Mouse (Mus musculus): ENCODE results near the gene Lrpprc. TPM values are rescaled to one million over a fixed set of nuclear protein-coding genes. Genes with fewer than 3 reads are reported as not detected.

Gene Lrpprc
- polyA plus RNA-seq, 1 experiment: 19.3 TPM

DNA sequence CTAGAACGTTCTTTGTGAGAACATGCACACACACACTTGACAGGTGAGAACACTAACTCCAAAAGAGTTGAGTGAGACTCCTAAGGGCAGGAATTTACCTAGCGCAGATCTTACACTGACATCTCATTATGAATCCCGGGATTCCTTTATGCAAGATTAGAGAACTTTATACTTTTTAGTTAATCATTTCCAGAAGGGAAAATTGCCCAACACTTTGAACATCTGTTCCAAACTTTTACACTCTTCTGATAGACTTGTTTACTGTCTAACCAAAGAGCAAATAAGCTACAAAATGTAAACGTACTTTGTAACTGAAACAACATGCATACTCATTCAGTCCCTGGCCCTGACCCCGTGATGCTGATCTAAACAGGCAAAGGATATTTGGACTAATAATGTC is 101.3 kb downstream of the Lrpprc start:
- Histone ChIP-seq H3ac (ENCODE audit: control insufficient read depth, insufficient read length, low read depth) (no peak overlapping the region), H3K79me3 (ENCODE audit: low read depth) (no peaks in the 10 kb centered on the region), H3K27me3 (ENCODE audit: control insufficient read depth, insufficient read depth, insufficient read length) (no peaks in the 10 kb centered on the region), H3K79me2 (ENCODE audit: control insufficient read depth, insufficient read depth) (no peaks in the 10 kb centered on the region), H3K4me3 (ENCODE audit: insufficient read depth, poor library complexity, severe bottlenecking) (no peak overlapping the region), H3K36me3 (ENCODE audit: control insufficient read depth, insufficient read depth) (no peaks in the 10 kb centered on the region)
- TF ChIP-seq MAX (IDR thresholded peaks at IDR 0.05): no peak

DNA sequence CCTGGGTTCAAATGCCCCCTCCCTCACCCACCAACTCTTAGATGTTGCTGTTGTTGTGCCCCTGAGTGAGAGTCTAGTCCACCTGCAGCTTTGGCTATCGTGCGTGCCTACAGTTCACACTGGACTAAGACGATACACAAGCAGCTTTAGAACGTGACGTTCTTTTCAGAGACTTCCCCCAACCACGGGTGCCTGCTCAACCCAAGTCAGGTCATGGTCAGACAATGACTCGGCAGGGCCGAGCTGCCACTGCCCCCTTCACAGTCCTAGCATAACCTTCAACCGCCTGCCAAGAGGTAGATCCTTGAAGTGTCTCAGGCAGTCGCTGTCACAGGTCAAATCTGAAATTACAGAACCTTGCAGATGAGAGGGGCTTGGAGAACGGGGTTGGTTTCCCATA is 101.8 kb downstream of the Lrpprc start:
- H3K27me3 ChIP-seq (ENCODE audit: control insufficient read depth, insufficient read depth, insufficient read length): no peaks in the 10 kb centered on the region
- H3K79me3 ChIP-seq (ENCODE audit: low read depth): no peaks in the 10 kb centered on the region
- H3K79me2 ChIP-seq (ENCODE audit: control insufficient read depth, insufficient read depth): no peaks in the 10 kb centered on the region
- no peak overlapping the region for H3ac ChIP-seq (ENCODE audit: control insufficient read depth, insufficient read length, low read depth)
- H3K4me3 ChIP-seq (ENCODE audit: insufficient read depth, poor library complexity, severe bottlenecking): no peak overlapping the region
- no peaks in the 10 kb centered on the region for H3K36me3 ChIP-seq (ENCODE audit: control insufficient read depth, insufficient read depth)
- no peak for TF ChIP-seq CEBPB (IDR thresholded peaks at IDR 0.05; ENCODE audit: low read depth)
- no peak for TF ChIP-seq USF1 (IDR thresholded peaks at IDR 0.05; ENCODE audit: low read depth)
- no peak for TF ChIP-seq FOSL1 (IDR thresholded peaks at IDR 0.05; ENCODE audit: insufficient read depth, low read length, poor library complexity, severe bottlenecking)
- TF ChIP-seq CTCF (IDR thresholded peaks at IDR 0.05; ENCODE audit: control insufficient read depth, insufficient read depth, insufficient read length): no peak
- no peak for TF ChIP-seq MYOD1 (IDR thresholded peaks at IDR 0.05; ENCODE audit: control insufficient read depth, insufficient read length, low read depth)
- TF ChIP-seq MYOG (IDR thresholded peaks at IDR 0.05; ENCODE audit: control insufficient read depth, extremely low read depth, insufficient read length): no peak
- TF ChIP-seq MAX (IDR thresholded peaks at IDR 0.05): no peak

DNA sequence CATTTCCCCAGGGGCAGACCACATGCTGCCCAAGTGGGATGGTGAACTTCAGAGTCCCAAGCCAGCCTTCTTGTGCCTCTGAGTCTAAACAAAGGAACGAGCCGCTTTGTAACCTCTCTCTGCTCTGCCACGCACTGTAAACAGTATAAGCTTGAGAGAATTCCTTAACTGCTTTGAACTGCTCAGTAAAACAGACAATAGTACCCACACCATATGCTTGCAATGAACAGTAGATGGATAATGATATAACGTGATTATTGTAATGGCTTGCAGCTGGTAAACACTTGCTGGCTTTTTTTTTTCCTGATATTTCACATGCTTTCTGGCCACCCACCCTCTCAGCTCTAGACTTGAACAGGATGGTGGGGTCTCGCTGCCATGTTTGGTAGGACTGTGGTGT is 102.6 kb downstream of the Lrpprc start:
- no peaks in the 10 kb centered on the region for H3K79me2 ChIP-seq (ENCODE audit: control insufficient read depth, insufficient read depth)
- no peak overlapping the region for H3K4me3 ChIP-seq (ENCODE audit: insufficient read depth, poor library complexity, severe bottlenecking)
- no peaks in the 10 kb centered on the region for H3K27me3 ChIP-seq (ENCODE audit: control insufficient read depth, insufficient read depth, insufficient read length)
- TF ChIP-seq CTCF (IDR thresholded peaks at IDR 0.05; ENCODE audit: control insufficient read depth, insufficient read depth, insufficient read length) (no peak), CEBPB (IDR thresholded peaks at IDR 0.05; ENCODE audit: low read depth) (no peak), USF1 (IDR thresholded peaks at IDR 0.05; ENCODE audit: low read depth) (no peak), FOSL1 (IDR thresholded peaks at IDR 0.05; ENCODE audit: insufficient read depth, low read length, poor library complexity, severe bottlenecking) (no peak), MYOD1 (IDR thresholded peaks at IDR 0.05; ENCODE audit: control insufficient read depth, insufficient read length, low read depth) (no peak), MAX (IDR thresholded peaks at IDR 0.05) (no peak), MYOG (IDR thresholded peaks at IDR 0.05; ENCODE audit: control insufficient read depth, extremely low read depth, insufficient read length) (no peak)
- H3K36me3 ChIP-seq (ENCODE audit: control insufficient read depth, insufficient read depth): no peaks in the 10 kb centered on the region
- H3K79me3 ChIP-seq (ENCODE audit: low read depth): no peaks in the 10 kb centered on the region
- no peak overlapping the region for H3ac ChIP-seq (ENCODE audit: control insufficient read depth, insufficient read length, low read depth)

DNA sequence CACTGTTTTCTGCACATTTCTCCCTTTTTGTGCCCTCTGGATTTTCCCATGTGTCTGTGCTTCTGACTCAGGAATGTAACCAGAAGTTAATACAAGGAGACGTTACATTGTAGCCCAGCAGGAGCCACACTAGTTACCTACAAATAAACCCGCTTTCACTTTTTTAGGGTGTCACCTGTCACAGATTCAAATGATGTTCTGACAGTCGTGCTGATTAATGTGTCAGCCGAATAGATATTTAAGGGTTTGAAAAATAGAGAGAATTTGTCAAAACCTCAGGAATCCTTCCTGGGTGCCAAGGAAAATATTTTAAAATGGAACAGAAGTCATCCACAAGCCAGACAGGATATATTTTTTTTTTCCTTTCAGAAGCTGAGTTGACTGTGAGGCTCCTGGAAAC is 105.3 kb downstream of the Lrpprc start:
- H3K79me3 ChIP-seq (ENCODE audit: low read depth): no peaks in the 10 kb centered on the region
- no peaks in the 10 kb centered on the region for H3K36me3 ChIP-seq (ENCODE audit: control insufficient read depth, insufficient read depth)
- H3K4me3 ChIP-seq (ENCODE audit: insufficient read depth, poor library complexity, severe bottlenecking): no peak overlapping the region
- TF ChIP-seq CTCF (IDR thresholded peaks at IDR 0.05; ENCODE audit: control insufficient read depth, insufficient read depth, insufficient read length) (no peak), MAX (IDR thresholded peaks at IDR 0.05) (no peak), MYOD1 (IDR thresholded peaks at IDR 0.05; ENCODE audit: control insufficient read depth, insufficient read length, low read depth) (peak; percentile 40), FOSL1 (IDR thresholded peaks at IDR 0.05; ENCODE audit: insufficient read depth, low read length, poor library complexity, severe bottlenecking) (no peak)
- H3K79me2 ChIP-seq (ENCODE audit: control insufficient read depth, insufficient read depth): no peaks in the 10 kb centered on the region
- no peak overlapping the region for H3ac ChIP-seq (ENCODE audit: control insufficient read depth, insufficient read length, low read depth)
- no peaks in the 10 kb centered on the region for H3K27me3 ChIP-seq (ENCODE audit: control insufficient read depth, insufficient read depth, insufficient read length)

DNA sequence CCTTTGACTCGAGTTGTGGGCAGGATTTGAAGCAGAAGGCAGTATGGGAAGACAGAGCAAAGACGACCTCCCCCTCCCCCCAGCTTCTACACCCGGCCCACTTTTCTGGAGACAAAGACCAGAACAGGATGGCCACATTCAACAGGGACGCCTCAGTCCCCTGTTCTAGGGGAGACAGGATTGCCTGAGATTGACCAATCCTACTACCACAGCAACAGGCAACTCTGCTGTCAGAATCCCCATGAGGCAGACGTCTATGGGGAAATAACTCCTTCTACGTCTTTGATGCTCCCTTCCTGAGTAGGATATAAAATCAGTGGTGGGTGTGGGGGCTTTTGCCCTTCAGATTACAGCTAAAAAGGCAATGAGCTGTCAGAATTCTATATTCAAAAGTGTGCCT is 106.3 kb downstream of the Lrpprc start:
- Histone ChIP-seq H3K79me3 (ENCODE audit: low read depth) (no peaks in the 10 kb centered on the region), H3K79me2 (ENCODE audit: control insufficient read depth, insufficient read depth) (no peaks in the 10 kb centered on the region), H3K36me3 (ENCODE audit: control insufficient read depth, insufficient read depth) (no peaks in the 10 kb centered on the region), H3K27me3 (ENCODE audit: control insufficient read depth, insufficient read depth, insufficient read length) (no peaks in the 10 kb centered on the region), H3ac (ENCODE audit: control insufficient read depth, insufficient read length, low read depth) (no peak overlapping the region), H3K4me3 (ENCODE audit: insufficient read depth, poor library complexity, severe bottlenecking) (no peak overlapping the region)
- no peak for TF ChIP-seq CTCF (IDR thresholded peaks at IDR 0.05; ENCODE audit: control insufficient read depth, insufficient read depth, insufficient read length)
- no peak for TF ChIP-seq CEBPB (IDR thresholded peaks at IDR 0.05; ENCODE audit: low read depth)
- no peak for TF ChIP-seq MAX (IDR thresholded peaks at IDR 0.05)
- no peak for TF ChIP-seq FOSL1 (IDR thresholded peaks at IDR 0.05; ENCODE audit: insufficient read depth, low read length, poor library complexity, severe bottlenecking)
- no peak for TF ChIP-seq USF1 (IDR thresholded peaks at IDR 0.05; ENCODE audit: low read depth)
- no peak for TF ChIP-seq MYOG (IDR thresholded peaks at IDR 0.05; ENCODE audit: control insufficient read depth, extremely low read depth, insufficient read length)

DNA sequence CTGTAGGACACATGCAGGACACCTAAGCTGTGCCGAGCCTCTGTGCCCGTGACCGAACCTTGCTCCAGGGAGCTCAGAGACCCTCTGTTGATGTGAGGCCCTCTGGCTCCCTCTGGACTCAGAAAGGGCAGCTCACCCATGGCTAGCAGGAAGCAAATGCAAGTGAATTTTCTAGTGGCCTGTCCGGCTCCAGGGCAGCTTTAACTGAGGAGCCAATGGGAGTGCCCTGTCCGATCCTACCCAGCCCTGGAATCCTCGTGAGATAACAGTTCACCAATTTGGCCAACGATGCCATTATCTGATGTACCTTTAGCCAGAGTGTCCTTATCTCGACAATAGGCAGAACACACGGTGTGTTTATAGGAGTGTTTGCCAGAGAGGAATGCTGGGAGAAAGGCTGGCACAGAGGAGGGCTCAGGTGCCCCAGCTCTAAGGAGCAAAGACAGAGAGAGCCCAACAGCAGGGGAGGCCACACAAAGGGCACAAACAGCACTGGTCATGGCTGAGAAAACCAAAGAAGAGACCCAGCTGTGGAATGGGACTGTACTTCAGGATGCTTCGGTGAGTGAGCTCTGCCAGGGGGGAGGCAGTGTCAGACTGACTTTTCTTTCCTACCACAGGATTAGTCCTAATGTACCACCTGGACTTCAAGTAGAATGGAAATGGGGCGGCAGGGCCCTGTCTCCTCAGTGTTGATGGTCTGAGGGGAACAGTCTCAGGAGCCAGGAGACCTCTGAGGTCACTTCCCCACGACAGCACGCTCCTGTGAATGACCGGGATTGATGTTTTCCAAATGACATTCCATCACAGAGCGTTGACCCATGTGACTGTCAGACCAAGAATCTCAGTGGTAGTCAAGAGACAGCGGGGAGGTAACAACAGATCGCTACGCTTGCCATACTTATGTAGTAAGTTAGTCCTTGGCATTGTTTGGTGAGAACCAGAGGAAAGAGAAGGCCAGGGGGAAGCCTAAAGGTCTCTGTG is 107.6 kb downstream of the Lrpprc start, which contains the start of gene Abcg5:
Abcg5 (minus strand) TSS at position 278 of the 984 bp plus-strand sequence.
- no peaks in the 10 kb centered on the region for H3K79me3 ChIP-seq (ENCODE audit: low read depth)
- H3K4me3 ChIP-seq (ENCODE audit: insufficient read depth, poor library complexity, severe bottlenecking): no peak within 1 kb of the TSS
- no peak within 1 kb of the TSS for H3ac ChIP-seq (ENCODE audit: control insufficient read depth, insufficient read length, low read depth)
- H3K27me3 ChIP-seq (ENCODE audit: control insufficient read depth, insufficient read depth, insufficient read length): no peaks in the 10 kb centered on the region
- no peaks in the 10 kb centered on the region for H3K79me2 ChIP-seq (ENCODE audit: control insufficient read depth, insufficient read depth)
- no peaks in the 10 kb centered on the region for H3K36me3 ChIP-seq (ENCODE audit: control insufficient read depth, insufficient read depth)
- TF ChIP-seq CEBPB (IDR thresholded peaks at IDR 0.05; ENCODE audit: low read depth): no peak
- TF ChIP-seq USF1 (IDR thresholded peaks at IDR 0.05; ENCODE audit: low read depth): no peak

Measured in C2C12 (cell line).